Mouse (Mus musculus) layer of hippocampus, adult 2 months (tissue): ENCODE data around the gene Vmn1r29. TPM values are rescaled to one million over a fixed set of nuclear protein-coding genes. Genes with fewer than 3 reads are reported as not detected.
"Not testable (repeated sequence)": the region's sequence is repeated elsewhere in the genome, so short reads cannot be mapped to it uniquely, and the experiment has no call there.

Source experiments
- DNase-seq, 2 experiments: peaks; one replicate each; pipeline ENCODE4 v3.0.0; 2022; ENCODE audit warnings: low spot score in 2 of 2
- H3K27ac ChIP-seq: fragments of 200-600 bp; 2 replicates; pipeline ENCODE4 v1.8.1; 2022
- H3K4me3 ChIP-seq: fragments of 200-600 bp; 2 replicates; pipeline ENCODE4 v1.8.1; 2022; ENCODE audit warnings: mild to moderate bottlenecking
- CTCF ChIP-seq: fragments of 200-600 bp; conservative IDR thresholded peaks from 2 replicates; pipeline ENCODE4 v1.8.1; 2022; ENCODE audit warnings: antibody characterized with exemption, mild to moderate bottlenecking, moderate library complexity
- long read RNA-seq, 2 experiments: library from polyadenylated mRNA; stranded (forward); transcript quantifications; one replicate each; pipeline ENCODE4 v2.0.0; 2021; ENCODE audit warnings: borderline mapping rate in 2 of 2
- total RNA-seq, 2 experiments: library from RNA; stranded (reverse); gene quantifications; 2 replicates each; pipeline ENCODE4 v1.2.3; 2021

Vmn1r29 gene
- not detected for total RNA-seq
- long read RNA-seq, experiment 1 = 0 reads
- long read RNA-seq, experiment 2 = 0 reads

DNA sequence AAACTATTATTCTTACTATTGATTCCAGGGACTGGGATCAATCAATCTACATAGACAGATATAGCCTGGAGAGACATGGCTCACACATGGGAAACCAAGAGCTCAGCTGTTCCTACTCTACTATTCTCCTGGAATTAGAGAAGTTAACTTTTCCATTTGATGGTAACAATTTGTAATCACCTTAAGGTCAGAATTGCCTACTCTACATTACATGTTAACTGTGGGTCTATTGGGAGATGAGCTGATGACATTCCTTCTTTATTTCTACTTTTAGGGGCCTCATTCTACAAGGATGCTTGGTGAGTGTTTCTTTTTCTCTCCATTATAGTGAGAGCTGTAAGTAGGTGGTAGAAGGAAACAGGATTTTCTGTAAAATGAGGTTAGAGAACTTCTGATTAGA is at the start of gene Vmn1r29:
TSS of gene Vmn1r29 (plus strand) at position 301 of the 400 bp plus-strand sequence.
- Histone ChIP-seq H3K27ac (no peak within 1 kb of the TSS), H3K4me3 (no peak within 1 kb of the TSS)
- no peak for DNase-seq
- TF ChIP-seq CTCF = no peak

GRCm38 (mm10) chr6:58261737-58262136 is 39.6 kb upstream of the Vmn1r29 start, which contains the start of gene Vmn1r28:
TSS of gene Vmn1r28 (plus strand) at chr6:58262037.
- Histone ChIP-seq H3K27ac (no peak within 1 kb of the TSS), H3K4me3 (no peak within 1 kb of the TSS)
- TF ChIP-seq CTCF = no peak
- DNase-seq = no peak

DNA sequence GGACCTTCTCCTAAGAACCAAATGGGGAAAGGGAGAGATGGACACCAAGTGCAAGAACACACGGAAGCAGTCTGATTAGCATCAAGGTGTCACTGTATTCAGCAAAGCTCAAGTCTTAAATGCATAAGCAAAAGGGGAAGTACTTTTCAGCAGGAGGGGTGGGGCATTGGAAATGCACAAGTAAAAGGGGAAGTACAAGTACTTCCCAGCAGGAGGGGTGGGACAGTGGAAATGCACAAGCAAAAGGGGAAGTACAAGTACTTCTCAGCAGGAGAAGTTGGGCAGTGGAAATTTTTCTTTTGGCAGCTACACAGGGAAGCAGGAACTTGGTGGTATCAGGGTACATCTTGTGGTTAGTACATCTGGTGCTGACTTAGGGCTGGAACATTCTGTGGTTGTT is 21.7 kb upstream of the Vmn1r29 start:
- H3K4me3 ChIP-seq, DNase-seq, H3K27ac ChIP-seq: not testable (repeated sequence)

DNA sequence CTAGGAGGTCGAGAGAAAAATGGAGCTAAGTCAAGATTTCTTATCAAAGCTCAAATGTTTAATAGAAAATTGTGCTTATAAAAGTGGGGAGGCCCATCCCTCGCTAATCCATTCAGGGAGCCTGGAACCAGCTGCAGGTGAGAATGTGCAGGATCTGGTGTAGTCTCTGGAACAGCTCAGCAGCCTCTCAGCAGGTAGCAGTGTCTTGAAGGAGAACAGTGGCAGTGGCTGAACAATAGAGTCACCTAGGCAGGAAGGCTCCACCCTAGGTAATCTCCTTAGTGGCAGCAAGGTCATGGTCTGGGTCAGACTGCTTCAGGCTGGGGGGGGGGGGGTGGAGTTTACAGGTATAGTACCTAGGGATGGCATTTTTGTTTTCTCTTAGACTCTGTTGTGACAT is 9.1 kb upstream of the Vmn1r29 start:
- H3K27ac ChIP-seq = no peak overlapping the region
- TF ChIP-seq CTCF = no peak
- H3K4me3 ChIP-seq = no peak overlapping the region
- no peak for DNase-seq

DNA sequence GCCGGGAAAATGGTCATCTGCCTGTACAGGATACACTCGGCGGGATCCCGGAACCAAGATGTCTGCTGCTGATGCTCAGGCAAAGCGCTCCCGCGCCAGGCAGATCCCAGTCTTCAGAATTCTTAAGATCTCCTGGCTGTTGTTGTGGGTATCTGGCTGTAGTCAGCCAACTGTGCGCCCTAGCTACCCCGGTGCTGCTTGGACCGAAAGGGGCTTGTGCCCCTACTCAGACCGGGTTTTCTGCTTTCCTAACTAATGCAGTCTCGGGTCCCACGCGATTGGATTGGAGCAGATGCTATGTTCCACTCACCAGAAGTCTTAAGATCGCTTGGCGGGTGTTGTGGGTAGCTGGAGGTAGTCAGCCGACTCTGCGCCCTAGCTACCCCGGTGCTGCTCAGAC is 2.8 kb upstream of the Vmn1r29 start:
- DNase-seq, H3K27ac ChIP-seq, H3K4me3 ChIP-seq: not testable (repeated sequence)

GRCm38 (mm10) chr6:58330686-58331085 is 29.3 kb downstream of the Vmn1r29 start:
- not testable (repeated sequence) for H3K4me3 ChIP-seq, H3K27ac ChIP-seq, DNase-seq

Other genes starting within 250 kb of the Vmn1r29 start
- not detected for gene Vmn1r27, start 82.7 kb upstream of the Vmn1r29 start, total RNA-seq
- gene Vmn1r28, start 39.5 kb upstream of the Vmn1r29 start, total RNA-seq = not detected
- gene Vmn1r30, start 141.8 kb downstream of the Vmn1r29 start, total RNA-seq = not detected
- not detected for gene Vmn1r31, start 173.8 kb downstream of the Vmn1r29 start, total RNA-seq